Mouse (Mus musculus): ENCODE results near the gene Wwox. TPM values are rescaled to one million over a fixed set of nuclear protein-coding genes. Genes with fewer than 3 reads are reported as not detected.

Gene Wwox
- total and polyA plus RNA-seq, 3 experiments, result 7.6 to 61.8 (median 12.2) TPM

- Histone ChIP-seq H3K79me2 (ENCODE audit: control insufficient read depth, insufficient read depth, low read length, poor library complexity) (no peaks in the 10 kb centered on the region), H3K27ac (ENCODE audit: control insufficient read depth, low read depth, low read length) (no peak overlapping the region), H3K9ac (ENCODE audit: control insufficient read depth, low read depth, low read length, poor library complexity, severe bottlenecking) (no peak overlapping the region), H3K4me1 (ENCODE audit: control insufficient read depth in 1 of 2, insufficient read depth in 2 of 2, low read length in 2 of 2) (no peaks in the 10 kb centered on the region), H3K4me3 (ENCODE audit: control insufficient read depth in 1 of 2, insufficient read depth in 1 of 2, low read depth in 2 of 2, low read length in 2 of 2) (no peak overlapping the region), H3K9me3 (replicated peaks; ENCODE audit: insufficient read depth, low read length) (no peaks in the 10 kb centered on the region), H3K27me3 (ENCODE audit: control insufficient read depth in 1 of 2, insufficient read depth in 2 of 2, low read length in 2 of 2) (no peaks in the 10 kb centered on the region), H3K36me3 (ENCODE audit: control insufficient read depth in 1 of 2, insufficient read depth in 2 of 2, low read length in 2 of 2) (no peaks in the 10 kb centered on the region)
- TF ChIP-seq ELF1 (IDR thresholded peaks at IDR 0.05; ENCODE audit: low read depth, low read length), result no peak
- no peak for DNase-seq (ENCODE audit: low read depth, low spot score)
These were observed 569.5 kb downstream of the Wwox start for GRCm38 (mm10) chr8:115008624-115009620.

GRCm38 (mm10) chr8:115009897-115010768 is 570.7 kb downstream of the Wwox start:
- no peak overlapping the region for H3K27ac ChIP-seq (ENCODE audit: control insufficient read depth, low read depth, low read length)

GRCm38 (mm10) chr8:115010769-115011073 is 571.3 kb downstream of the Wwox start:
- no peak overlapping the region for H3K27ac ChIP-seq (ENCODE audit: control insufficient read depth, low read depth, low read length)
- no peak overlapping the region for H3K4me3 ChIP-seq (ENCODE audit: control insufficient read depth in 1 of 2, insufficient read depth in 1 of 2, low read depth in 2 of 2, low read length in 2 of 2)
- H3K79me2 ChIP-seq (ENCODE audit: control insufficient read depth, insufficient read depth, low read length, poor library complexity), result no peaks in the 10 kb centered on the region
- DNase-seq (ENCODE audit: low read depth, low spot score), result no peak
- H3K9me3 ChIP-seq (replicated peaks; ENCODE audit: insufficient read depth, low read length), result no peaks in the 10 kb centered on the region
- TF ChIP-seq TAL1 (IDR thresholded peaks at IDR 0.05; ENCODE audit: low read length) (no peak), CTCF (IDR thresholded peaks at IDR 0.05 in 2 of 3, conservative IDR thresholded peaks at IDR 0.05 in 1 of 3; ENCODE audit: control insufficient read depth in 1 of 3, insufficient read depth in 1 of 3, low read depth in 2 of 3, low read length in 3 of 3, poor library complexity in 1 of 3, severe bottlenecking in 1 of 3) (no peak), EP300 (IDR thresholded peaks at IDR 0.05; ENCODE audit: low read depth in 1 of 2, low read length in 2 of 2) (no peak), BHLHE40 (IDR thresholded peaks at IDR 0.05; ENCODE audit: borderline replicate concordance, low read depth, low read length) (no peak), USF1 (IDR thresholded peaks at IDR 0.05; ENCODE audit: low read depth, low read length) (no peak), SIN3A (IDR thresholded peaks at IDR 0.05; ENCODE audit: low read length) (no peak), ZNF384 (IDR thresholded peaks at IDR 0.05; ENCODE audit: low read depth, low read length) (no peak), UBTF (IDR thresholded peaks at IDR 0.05; ENCODE audit: borderline replicate concordance, insufficient read depth, low read depth, low read length) (no peak), ETS1 (IDR thresholded peaks at IDR 0.05; ENCODE audit: low read depth, low read length) (no peak), ZMIZ1 (IDR thresholded peaks at IDR 0.05; ENCODE audit: low read depth, low read length) (no peak), ZKSCAN1 (IDR thresholded peaks at IDR 0.05; ENCODE audit: low read depth, low read length) (no peak), ELF1 (IDR thresholded peaks at IDR 0.05; ENCODE audit: low read depth, low read length) (no peak), MAFK (IDR thresholded peaks at IDR 0.05; ENCODE audit: borderline replicate concordance, low read depth, low read length) (no peak), NELFE (IDR thresholded peaks at IDR 0.05; ENCODE audit: low read depth, low read length) (no peak), HCFC1 (IDR thresholded peaks at IDR 0.05; ENCODE audit: low read depth, low read length) (no peak), MYB (IDR thresholded peaks at IDR 0.05; ENCODE audit: low read depth, low read length) (no peak), KAT2A (conservative IDR thresholded peaks at IDR 0.05; ENCODE audit: low read depth, low read length) (no peak)
- H3K9ac ChIP-seq (ENCODE audit: control insufficient read depth, low read depth, low read length, poor library complexity, severe bottlenecking), result no peak overlapping the region
- H3K27me3 ChIP-seq (ENCODE audit: control insufficient read depth in 1 of 2, insufficient read depth in 2 of 2, low read length in 2 of 2), result no peaks in the 10 kb centered on the region
- no peaks in the 10 kb centered on the region for H3K4me1 ChIP-seq (ENCODE audit: control insufficient read depth in 1 of 2, insufficient read depth in 2 of 2, low read length in 2 of 2)
- no peaks in the 10 kb centered on the region for H3K36me3 ChIP-seq (ENCODE audit: control insufficient read depth in 1 of 2, insufficient read depth in 2 of 2, low read length in 2 of 2)

More at GRCm38 (mm10) chr8:115009897-115010768, 570.7 kb downstream of the Wwox start:
- Histone ChIP-seq H3K9me3 (replicated peaks; ENCODE audit: insufficient read depth, low read length) (no peaks in the 10 kb centered on the region), H3K27me3 (ENCODE audit: control insufficient read depth in 1 of 2, insufficient read depth in 2 of 2, low read length in 2 of 2) (no peaks in the 10 kb centered on the region), H3K36me3 (ENCODE audit: control insufficient read depth in 1 of 2, insufficient read depth in 2 of 2, low read length in 2 of 2) (no peaks in the 10 kb centered on the region), H3K4me3 (ENCODE audit: control insufficient read depth in 1 of 2, insufficient read depth in 1 of 2, low read depth in 2 of 2, low read length in 2 of 2) (no peak overlapping the region), H3K4me1 (ENCODE audit: control insufficient read depth in 1 of 2, insufficient read depth in 2 of 2, low read length in 2 of 2) (no peaks in the 10 kb centered on the region), H3K79me2 (ENCODE audit: control insufficient read depth, insufficient read depth, low read length, poor library complexity) (no peaks in the 10 kb centered on the region), H3K9ac (ENCODE audit: control insufficient read depth, low read depth, low read length, poor library complexity, severe bottlenecking) (no peak overlapping the region)
- DNase-seq (ENCODE audit: low read depth, low spot score), result no peak
- no peak for TF ChIP-seq POLR2AphosphoS2 (IDR thresholded peaks at IDR 0.05; ENCODE audit: low read length)
- TF ChIP-seq ZC3H11A (IDR thresholded peaks at IDR 0.05; ENCODE audit: low read depth, low read length), result no peak
